Mouse (Mus musculus) left cerebral cortex, adult 9 months (tissue): ENCODE results near the gene Dgki.
"Not testable (repeated sequence)": the region's sequence is repeated elsewhere in the genome, so short reads cannot be mapped to it uniquely, and the experiment has no call there.

Experiments used
- DNase-seq, 2 experiments: peaks; one replicate each; pipeline ENCODE4 v3.0.0; 2022; ENCODE audit warnings: low spot score in 2 of 2

The Dgki gene

GRCm38 (mm10) chr6:37150038-37150437, 149.9 kb downstream of the Dgki start:
- DNase-seq, result peak in 1 of 2 experiments; percentile 19

GRCm38 (mm10) chr6:37149196-37149595, 150.8 kb downstream of the Dgki start:
- no peak for DNase-seq

GRCm38 (mm10) chr6:37147431-37148022, 152.5 kb downstream of the Dgki start:
- DNase-seq, result no peak

- DNase-seq, result no peak
These were observed 156.2 kb downstream of the Dgki start for GRCm38 (mm10) chr6:37143867-37144163.

GRCm38 (mm10) chr6:37142991-37143866, 156.8 kb downstream of the Dgki start:
- peak in 1 of 2 experiments; percentile 54 for DNase-seq

- no peak for DNase-seq
These were observed 161.2 kb downstream of the Dgki start for GRCm38 (mm10) chr6:37138816-37139215.

- DNase-seq, result no peak
These were observed 168.7 kb downstream of the Dgki start for GRCm38 (mm10) chr6:37131257-37131656.

- DNase-seq, result peak; percentile 40 to 58
These were observed 179.4 kb downstream of the Dgki start for GRCm38 (mm10) chr6:37120417-37121154.

- no peak for DNase-seq
These were observed 180.8 kb downstream of the Dgki start for GRCm38 (mm10) chr6:37119205-37119604.

- DNase-seq, result no peak
These were observed 186.9 kb downstream of the Dgki start for GRCm38 (mm10) chr6:37113048-37113447.

GRCm38 (mm10) chr6:37106236-37106635, 193.7 kb downstream of the Dgki start:
- DNase-seq, result not testable (repeated sequence)

- no peak for DNase-seq
These were observed 199.6 kb downstream of the Dgki start for GRCm38 (mm10) chr6:37100413-37100812.

GRCm38 (mm10) chr6:37097356-37098155, 202.4 kb downstream of the Dgki start:
- DNase-seq, result peak; percentile 43 to 92

GRCm38 (mm10) chr6:37096840-37097305, 203.1 kb downstream of the Dgki start:
- DNase-seq, result peak in 1 of 2 experiments; percentile 57

GRCm38 (mm10) chr6:37089148-37090111, 210.6 kb downstream of the Dgki start:
- DNase-seq, result no peak

- DNase-seq, result no peak
These were observed 217.0 kb downstream of the Dgki start for GRCm38 (mm10) chr6:37082990-37083389.

GRCm38 (mm10) chr6:37072401-37073016, 227.5 kb downstream of the Dgki start:
- no peak for DNase-seq

- DNase-seq, result no peak
These were observed 230.0 kb downstream of the Dgki start for GRCm38 (mm10) chr6:37069836-37070600.

- no peak for DNase-seq
These were observed 231.2 kb downstream of the Dgki start for GRCm38 (mm10) chr6:37068737-37069136.
